Mouse (Mus musculus): ENCODE measurements around the gene Mios.

Mios gene

DNA sequence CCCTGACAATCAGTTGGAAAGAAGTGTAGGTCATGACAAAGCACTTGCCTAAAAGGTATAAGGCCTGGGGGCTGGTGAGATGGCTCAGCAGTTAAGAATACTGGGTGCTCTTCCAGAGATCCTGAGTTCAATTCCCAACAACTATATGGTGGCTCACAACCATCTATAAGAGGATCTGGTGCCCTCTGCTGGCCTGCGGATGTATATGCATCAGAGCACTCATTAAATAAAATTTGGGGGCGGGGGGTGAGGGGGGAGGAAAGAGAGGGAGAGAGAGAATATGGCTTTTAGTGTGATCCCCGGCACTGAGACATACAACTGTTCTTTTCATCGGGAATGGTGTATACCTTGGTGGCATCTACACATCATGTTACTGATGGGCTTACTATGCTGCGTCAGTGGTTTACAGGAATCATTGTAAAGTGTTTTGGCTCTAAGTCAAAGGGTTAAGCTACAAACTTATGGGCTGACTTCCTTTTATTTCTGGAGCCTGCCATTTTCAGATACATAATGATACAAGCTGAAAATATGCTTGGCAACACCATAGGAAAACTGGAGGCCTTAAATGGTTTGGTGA lies 69.5 kb downstream of the Mios start:
- no peak for DNase-seq (ENCODE audit: low spot score in 2 of 2)

DNA sequence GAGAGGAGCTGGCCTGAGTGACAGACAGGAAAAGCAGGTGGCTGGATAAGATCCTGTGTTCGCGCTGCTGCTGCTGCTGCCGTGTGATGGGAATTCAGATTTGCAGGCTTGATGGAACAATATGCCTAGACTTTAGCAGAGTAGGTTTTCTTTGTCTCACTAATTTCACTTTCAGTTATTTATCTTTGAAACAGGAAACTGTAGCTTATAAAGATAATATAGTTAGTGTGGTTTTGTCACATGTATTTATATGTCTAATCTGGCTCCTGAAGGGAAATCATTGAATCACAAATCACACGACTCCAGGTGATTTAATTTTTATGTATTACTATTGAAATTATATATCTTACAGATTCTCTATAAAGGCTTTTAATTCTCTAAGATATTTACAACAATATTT lies 74.2 kb downstream of the Mios start:
- no peak for DNase-seq (ENCODE audit: low spot score in 2 of 2)

DNA sequence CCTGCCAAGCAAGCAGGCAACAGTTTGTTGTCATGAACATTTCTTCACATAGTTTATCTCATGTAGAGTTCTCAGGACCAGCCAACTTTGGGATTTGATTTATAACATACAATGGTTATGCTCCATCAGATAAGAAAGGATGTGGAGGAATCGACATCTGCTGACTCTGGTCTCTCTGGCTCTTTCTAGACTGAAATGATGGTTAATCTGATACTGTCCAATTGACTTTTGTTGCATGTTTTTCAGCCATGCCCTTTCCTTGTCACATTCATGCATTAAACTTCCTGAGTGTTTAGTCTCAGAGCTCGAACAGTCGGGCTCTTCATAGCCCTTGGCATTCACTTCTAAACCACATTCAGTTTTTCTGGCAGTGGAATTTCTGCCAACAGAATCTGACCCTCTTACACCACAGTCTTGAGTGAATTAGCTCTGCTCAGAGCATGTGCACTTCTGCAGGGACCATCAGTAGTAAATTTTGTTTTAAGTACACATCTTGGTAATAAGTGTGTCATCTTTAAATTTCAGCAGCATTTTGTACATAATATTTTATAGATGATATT lies 76.5 kb downstream of the Mios start:
- no peak for DNase-seq (ENCODE audit: low spot score in 2 of 2)
